Mouse (Mus musculus) liver, embryonic 16.5 days (tissue): ENCODE data around the gene Slc7a7. TPM values are rescaled to one million over a fixed set of nuclear protein-coding genes. Genes with fewer than 3 reads are reported as not detected.
A peak's percentile ranks its signal among the peaks of the same experiment; 100 is the strongest.

Experiments
- ATAC-seq: fragments of 200-750 bp; cut with Nextera tagmentation; 2 replicates; pipeline ENCODE4 v1.8.0; 2017; ENCODE audit warnings: low read depth, mild to moderate bottlenecking, moderate number of reproducible peaks, moderate library complexity
- H3K27ac ChIP-seq: fragments of 300-500 bp; sonication (generic); 2 replicates; pipeline ENCODE4 v1.5.1; 2014; ENCODE audit warnings: mild to moderate bottlenecking, low read length
- H3K27me3 ChIP-seq: fragments of 300-500 bp; sonication (generic); 2 replicates; pipeline ENCODE4 v1.6.1; 2014; ENCODE audit warnings: low read depth, low read length, mixed read lengths; ENCODE audit not compliant: control insufficient read depth, insufficient read depth
- H3K36me3 ChIP-seq: fragments of 300-500 bp; sonication (generic); 2 replicates; pipeline ENCODE4 v1.6.1; 2014; ENCODE audit warnings: mild to moderate bottlenecking; ENCODE audit not compliant: control insufficient read depth, insufficient read depth
- H3K4me1 ChIP-seq: fragments of 300-500 bp; sonication (generic); 2 replicates; pipeline ENCODE4 v1.6.1; 2014; ENCODE audit warnings: low read depth, low read length, mixed read lengths; ENCODE audit not compliant: control insufficient read depth
- H3K4me2 ChIP-seq: fragments of 300-500 bp; sonication (generic); 2 replicates; pipeline ENCODE4 v1.6.1; 2014; ENCODE audit warnings: low read depth, low read length, mixed read lengths
- H3K4me3 ChIP-seq: fragments of 300-500 bp; sonication (generic); 2 replicates; pipeline ENCODE4 v1.5.1; 2014; ENCODE audit warnings: low read depth, mild to moderate bottlenecking, low read length
- H3K9ac ChIP-seq: fragments of 300-500 bp; sonication (generic); 2 replicates; pipeline ENCODE4 v1.6.1; 2014; ENCODE audit warnings: low read depth, low read length
- H3K9me3 ChIP-seq: fragments of 300-500 bp; sonication (generic); replicated peaks from 2 replicates; pipeline ENCODE4 v1.6.1; 2016; ENCODE audit warnings: low read length; ENCODE audit not compliant: control insufficient read depth
- WGBS: fragments of 180-500 bp; shearing (Covaris S2); extraction: QIAGEN DNeasy Blood & Tissue Kit; methylation state at CpG from one replicate; pipeline ENCODE4 v1.1.7; 2014; ENCODE audit not compliant: insufficient replicate concordance; 5-methylcytosine and 5-hydroxymethylcytosine counted together
- polyA plus RNA-seq: library from polyadenylated mRNA; unstranded; fragments of >200 nt; fragmentation: Nextera tagmentation; extraction: Ambion mirVana; gene quantifications from 2 replicates; pipeline ENCODE4 v1.2.1, GENCODE M21; 2015

Gene Slc7a7
- polyA plus RNA-seq, 1 experiment from 2014 or later: 10.5 TPM

GRCm38 (mm10) chr14:54416229-54416775 lies 1.3 kb downstream of the Slc7a7 start:
- no peak overlapping the region for H3K9ac ChIP-seq
- 61% methylated on average over 5 of the region's 5 CpGs for WGBS
- no peak overlapping the region for H3K4me2 ChIP-seq
- no peaks in the 10 kb centered on the region for H3K9me3 ChIP-seq
- H3K36me3 ChIP-seq: no peaks in the 10 kb centered on the region
- no peak overlapping the region for H3K4me3 ChIP-seq
- peaks cover 14% of the 10 kb centered on the region for H3K4me1 ChIP-seq
- ATAC-seq: no peak
- H3K27ac ChIP-seq: no peak overlapping the region
- H3K27me3 ChIP-seq: no peaks in the 10 kb centered on the region

GRCm38 (mm10) chr14:54415241-54416020 lies 2.1 kb downstream of the Slc7a7 start:
- H3K36me3 ChIP-seq: no peaks in the 10 kb centered on the region
- no peaks in the 10 kb centered on the region for H3K27me3 ChIP-seq
- H3K27ac ChIP-seq: no peak overlapping the region
- H3K4me2 ChIP-seq: no peak overlapping the region
- H3K9me3 ChIP-seq: no peaks in the 10 kb centered on the region
- no peak overlapping the region for H3K9ac ChIP-seq
- H3K4me1 ChIP-seq: peaks cover 17% of the 10 kb centered on the region
- no peak overlapping the region for H3K4me3 ChIP-seq
- WGBS: 43% methylated on average over 13 of the region's 13 CpGs
- ATAC-seq: no peak

GRCm38 (mm10) chr14:54413877-54414700 lies 3.5 kb downstream of the Slc7a7 start:
- H3K9me3 ChIP-seq: no peaks in the 10 kb centered on the region
- H3K4me1 ChIP-seq: peaks cover 26% of the 10 kb centered on the region
- ATAC-seq: peak; percentile 6; the same call in 1 of the 2 replicates
- H3K36me3 ChIP-seq: no peaks in the 10 kb centered on the region
- no peak overlapping the region; the same call in 1 of the 2 replicates for H3K9ac ChIP-seq
- peak overlapping the region; percentile 7 for H3K4me3 ChIP-seq
- peak overlapping the region; percentile 33 for H3K4me2 ChIP-seq
- no peak overlapping the region for H3K27ac ChIP-seq
- 19% methylated on average over 18 of the region's 18 CpGs for WGBS
- no peaks in the 10 kb centered on the region for H3K27me3 ChIP-seq

- Histone ChIP-seq H3K4me3 (no peak overlapping the region), H3K36me3 (no peaks in the 10 kb centered on the region), H3K9me3 (no peaks in the 10 kb centered on the region), H3K27ac (no peak overlapping the region; the same call in 1 of the 2 replicates), H3K27me3 (no peaks in the 10 kb centered on the region), H3K4me1 (peaks cover 26% of the 10 kb centered on the region), H3K9ac (no peak overlapping the region), H3K4me2 (no peak overlapping the region)
- no peak for ATAC-seq
- 36% methylated on average over 2 of the region's 2 CpGs for WGBS
Observed at GRCm38 (mm10) chr14:54412629-54413170, 4.9 kb downstream of the Slc7a7 start.

GRCm38 (mm10) chr14:54412000-54412576 lies 5.5 kb downstream of the Slc7a7 start:
- no peak overlapping the region for H3K4me2 ChIP-seq

GRCm38 (mm10) chr14:54409980-54410810 lies 7.4 kb downstream of the Slc7a7 start:
- Histone ChIP-seq H3K27ac (peak overlapping the region; percentile 23), H3K4me2 (peak overlapping the region; percentile 26)
- ATAC-seq: peak; percentile 35

More at GRCm38 (mm10) chr14:54412000-54412576, 5.5 kb downstream of the Slc7a7 start:
- Histone ChIP-seq H3K4me3 (no peak overlapping the region), H3K36me3 (no peaks in the 10 kb centered on the region), H3K4me1 (peaks cover 20% of the 10 kb centered on the region), H3K27ac (no peak overlapping the region), H3K9me3 (no peaks in the 10 kb centered on the region), H3K9ac (no peak overlapping the region), H3K27me3 (no peaks in the 10 kb centered on the region)
- 49% methylated on average over 9 of the region's 9 CpGs for WGBS
- no peak for ATAC-seq

GRCm38 (mm10) chr14:54409057-54409645 lies 8.4 kb downstream of the Slc7a7 start:
- Histone ChIP-seq H3K9me3 (no peaks in the 10 kb centered on the region), H3K4me3 (peak overlapping the region; percentile 2; the same call in 1 of the 2 replicates), H3K36me3 (no peaks in the 10 kb centered on the region), H3K27me3 (no peaks in the 10 kb centered on the region), H3K9ac (no peak overlapping the region), H3K4me1 (peaks cover 21% of the 10 kb centered on the region), H3K27ac (peak overlapping the region; percentile 23), H3K4me2 (peak overlapping the region; percentile 26)
- WGBS: 44% methylated on average over 7 of the region's 7 CpGs
- no peak for ATAC-seq

More at GRCm38 (mm10) chr14:54409980-54410810, 7.4 kb downstream of the Slc7a7 start:
- H3K9ac ChIP-seq: no peak overlapping the region
- peak overlapping the region; percentile 25; the same call in 1 of the 2 replicates for H3K4me3 ChIP-seq
- H3K9me3 ChIP-seq: no peaks in the 10 kb centered on the region
- H3K36me3 ChIP-seq: no peaks in the 10 kb centered on the region
- peaks cover 21% of the 10 kb centered on the region for H3K4me1 ChIP-seq
- no peaks in the 10 kb centered on the region for H3K27me3 ChIP-seq
- 20% methylated on average over 17 of the region's 17 CpGs for WGBS
